Mouse (Mus musculus) frontal cortex, postnatal 25 days (tissue): ENCODE measurements around the gene Farp1.

Source experiments
- DNase-seq, 2 experiments: peaks; one replicate each; pipeline ENCODE4 v3.0.0; 2022; ENCODE audit warnings: low spot score in 2 of 2

The Farp1 gene

GRCm38 (mm10) chr14:121057750-121058149 lies 22.8 kb downstream of the Farp1 start:
- DNase-seq = no peak

GRCm38 (mm10) chr14:121058481-121058880 lies 23.5 kb downstream of the Farp1 start:
- DNase-seq = no peak

GRCm38 (mm10) chr14:121059266-121059665 lies 24.3 kb downstream of the Farp1 start:
- no peak for DNase-seq

- no peak for DNase-seq
Observed at GRCm38 (mm10) chr14:121060484-121060883, 25.5 kb downstream of the Farp1 start.

- DNase-seq = no peak
Observed at GRCm38 (mm10) chr14:121061686-121062085, 26.7 kb downstream of the Farp1 start.

- peak in 1 of 2 experiments; percentile 47 for DNase-seq
Observed at GRCm38 (mm10) chr14:121062238-121063082, 27.5 kb downstream of the Farp1 start.

- no peak for DNase-seq
Observed at GRCm38 (mm10) chr14:121064726-121065125, 29.7 kb downstream of the Farp1 start.

- DNase-seq = no peak
Observed at GRCm38 (mm10) chr14:121073093-121073866, 38.3 kb downstream of the Farp1 start.

- DNase-seq = no peak
Observed at GRCm38 (mm10) chr14:121074197-121074734, 39.3 kb downstream of the Farp1 start.

- no peak for DNase-seq
Observed at GRCm38 (mm10) chr14:121080739-121081138, 45.7 kb downstream of the Farp1 start.

GRCm38 (mm10) chr14:121082341-121082740 lies 47.3 kb downstream of the Farp1 start:
- DNase-seq = peak; percentile 17 to 50

GRCm38 (mm10) chr14:121082793-121083192 lies 47.8 kb downstream of the Farp1 start:
- no peak for DNase-seq

- no peak for DNase-seq
Observed at GRCm38 (mm10) chr14:121083352-121083751, 48.4 kb downstream of the Farp1 start.

GRCm38 (mm10) chr14:121092517-121092916 lies 57.5 kb downstream of the Farp1 start:
- no peak for DNase-seq

- DNase-seq = no peak
Observed at GRCm38 (mm10) chr14:121093860-121094259, 58.9 kb downstream of the Farp1 start.

GRCm38 (mm10) chr14:121097640-121098435 lies 62.8 kb downstream of the Farp1 start:
- no peak for DNase-seq

- DNase-seq = no peak
Observed at GRCm38 (mm10) chr14:121099120-121099519, 64.1 kb downstream of the Farp1 start.

GRCm38 (mm10) chr14:121099876-121100275 lies 64.9 kb downstream of the Farp1 start:
- no peak for DNase-seq

- DNase-seq = no peak
Observed at GRCm38 (mm10) chr14:121100829-121101228, 65.8 kb downstream of the Farp1 start.

GRCm38 (mm10) chr14:121101531-121101930 lies 66.5 kb downstream of the Farp1 start:
- no peak for DNase-seq

- no peak for DNase-seq
Observed at GRCm38 (mm10) chr14:121102599-121102998, 67.6 kb downstream of the Farp1 start.

- DNase-seq = no peak
Observed at GRCm38 (mm10) chr14:121103459-121103858, 68.5 kb downstream of the Farp1 start.
